Mouse (Mus musculus): Measurements from ENCODE around the gene Pde10a. TPM values are rescaled to one million over a fixed set of nuclear protein-coding genes. Genes with fewer than 3 reads are reported as not detected.

The Pde10a gene
- polyA plus RNA-seq, 1 experiment from 2014 or later, result 2.6 TPM

DNA sequence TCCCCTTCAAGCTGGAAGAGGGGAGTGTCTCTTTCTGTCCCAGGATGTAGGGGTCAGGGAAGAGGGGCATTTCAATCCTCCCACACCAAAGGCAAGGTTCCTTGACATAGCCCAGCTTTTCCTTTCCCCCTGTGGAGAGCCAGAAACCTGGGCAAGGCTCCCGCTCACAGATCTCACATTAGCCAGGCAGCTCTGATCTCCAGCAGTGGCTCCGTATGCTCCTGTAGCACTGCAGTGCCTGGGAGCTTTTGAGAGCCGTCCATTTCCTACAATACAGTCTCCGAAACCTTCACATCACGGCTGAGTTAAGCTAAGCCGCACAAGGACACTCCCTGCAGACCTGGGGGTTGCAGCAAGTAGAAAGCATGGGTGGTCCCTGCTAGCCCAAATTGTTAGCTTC lies 29.0 kb downstream of the Pde10a start:
- Histone ChIP-seq H3K4me2 (no peak overlapping the region), H3K4me3 (ENCODE audit: low read depth, low read length) (no peak overlapping the region), H3K36me3 (ENCODE audit: insufficient read depth) (no peaks in the 10 kb centered on the region), H3K9ac (no peak overlapping the region), H3K9me3 (ENCODE audit: low read depth, low read length) (no peaks in the 10 kb centered on the region), H3K27me3 (ENCODE audit: insufficient read depth, low read length) (no peaks in the 10 kb centered on the region; the same call in 1 of the 2 replicates), H3K27ac (ENCODE audit: low read depth) (no peak overlapping the region), H3K4me1 (ENCODE audit: insufficient read depth) (no peaks in the 10 kb centered on the region)
- TF ChIP-seq CTCF (IDR thresholded peaks at IDR 0.05; ENCODE audit: low read depth), result no peak
- no peak for ATAC-seq (ENCODE audit: insufficient read depth)
- no peak for DNase-seq
- 80% methylated on average over 6 of the region's 6 CpGs for WGBS

DNA sequence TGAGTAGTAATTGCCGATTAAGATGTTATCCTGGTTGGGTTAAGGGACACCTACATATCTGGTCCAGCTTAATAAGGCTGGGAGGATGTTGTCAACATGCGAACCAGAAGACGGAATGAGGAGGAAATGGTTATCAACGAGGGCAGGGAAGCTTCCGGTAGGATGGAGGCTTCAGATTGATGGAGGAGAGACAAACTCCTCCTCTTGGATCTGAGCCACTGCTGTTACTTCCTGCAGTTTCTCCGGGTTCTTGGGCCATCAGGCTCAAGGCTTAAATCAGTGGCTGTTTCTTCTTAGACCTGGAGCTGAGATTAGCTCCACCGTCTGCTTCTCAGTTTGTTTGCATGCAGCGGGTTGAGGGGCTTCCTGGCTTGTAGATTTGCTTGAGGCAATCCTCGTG lies 30.6 kb downstream of the Pde10a start:
- DNase-seq (peak; percentile 22), ATAC-seq (ENCODE audit: insufficient read depth) (no peak)
- Histone ChIP-seq H3K4me3 (ENCODE audit: low read depth, low read length) (no peak overlapping the region), H3K36me3 (ENCODE audit: insufficient read depth) (no peaks in the 10 kb centered on the region), H3K4me1 (ENCODE audit: insufficient read depth) (no peaks in the 10 kb centered on the region), H3K27ac (ENCODE audit: low read depth) (no peak overlapping the region), H3K9ac (no peak overlapping the region), H3K27me3 (ENCODE audit: insufficient read depth, low read length) (no peaks in the 10 kb centered on the region; the same call in 1 of the 2 replicates), H3K9me3 (ENCODE audit: low read depth, low read length) (no peaks in the 10 kb centered on the region), H3K4me2 (no peak overlapping the region)
- WGBS, result 50% methylated on average over 9 of the region's 9 CpGs
- no peak for TF ChIP-seq CTCF (IDR thresholded peaks at IDR 0.05; ENCODE audit: low read depth)

GRCm38 (mm10) chr17:8556223-8556622 lies 31.1 kb downstream of the Pde10a start:
- no peaks in the 10 kb centered on the region for H3K9me3 ChIP-seq (ENCODE audit: low read depth, low read length)
- no peaks in the 10 kb centered on the region; the same call in 1 of the 2 replicates for H3K27me3 ChIP-seq (ENCODE audit: insufficient read depth, low read length)
- ATAC-seq (ENCODE audit: insufficient read depth) (no peak), DNase-seq (no peak)
- H3K27ac ChIP-seq (ENCODE audit: low read depth), result no peak overlapping the region
- H3K4me1 ChIP-seq (ENCODE audit: insufficient read depth), result no peaks in the 10 kb centered on the region
- 47% methylated on average over 6 of the region's 6 CpGs for WGBS
- H3K4me3 ChIP-seq (ENCODE audit: low read depth, low read length), result no peak overlapping the region
- H3K36me3 ChIP-seq (ENCODE audit: insufficient read depth), result no peaks in the 10 kb centered on the region
- no peak overlapping the region for H3K9ac ChIP-seq
- no peak overlapping the region for H3K4me2 ChIP-seq
- TF ChIP-seq CTCF (IDR thresholded peaks at IDR 0.05; ENCODE audit: low read depth), result no peak

DNA sequence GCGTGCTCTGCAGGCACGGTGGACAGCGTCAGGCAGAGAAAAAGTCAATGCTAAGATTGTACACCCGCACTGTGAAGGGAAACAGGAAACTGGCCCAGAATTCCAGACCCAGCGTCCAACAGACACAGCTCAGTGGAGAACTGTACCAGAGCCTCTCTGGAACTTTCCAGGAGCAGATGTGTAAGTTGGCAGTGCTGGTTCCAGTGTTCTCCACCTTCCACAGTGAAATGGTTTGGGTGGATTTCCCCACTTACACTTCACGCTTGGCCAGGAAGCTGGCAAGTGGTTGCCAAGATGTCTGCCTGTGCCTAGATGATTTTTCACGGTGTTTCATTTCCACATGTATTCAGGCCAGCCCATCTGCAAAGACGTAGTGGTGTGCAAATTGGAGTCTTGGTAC lies 32.8 kb downstream of the Pde10a start:
- H3K9me3 ChIP-seq (ENCODE audit: low read depth, low read length), result no peaks in the 10 kb centered on the region
- no peak for DNase-seq
- no peaks in the 10 kb centered on the region for H3K4me1 ChIP-seq (ENCODE audit: insufficient read depth)
- 77% methylated on average over 8 of the region's 8 CpGs for WGBS
- no peak for ATAC-seq (ENCODE audit: insufficient read depth)
- H3K27ac ChIP-seq (ENCODE audit: low read depth), result no peak overlapping the region
- no peaks in the 10 kb centered on the region for H3K36me3 ChIP-seq (ENCODE audit: insufficient read depth)
- TF ChIP-seq CTCF (IDR thresholded peaks at IDR 0.05; ENCODE audit: low read depth), result no peak
- H3K4me3 ChIP-seq (ENCODE audit: low read depth, low read length), result no peak overlapping the region
- no peak overlapping the region for H3K9ac ChIP-seq
- H3K27me3 ChIP-seq (ENCODE audit: insufficient read depth, low read length), result no peaks in the 10 kb centered on the region
- no peak overlapping the region for H3K4me2 ChIP-seq

GRCm38 (mm10) chr17:8562101-8562885 lies 37.1 kb downstream of the Pde10a start:
- Histone ChIP-seq H3K27ac (ENCODE audit: low read depth) (no peak overlapping the region), H3K4me3 (ENCODE audit: low read depth, low read length) (no peak overlapping the region), H3K36me3 (ENCODE audit: insufficient read depth) (no peaks in the 10 kb centered on the region), H3K4me1 (ENCODE audit: insufficient read depth) (no peaks in the 10 kb centered on the region), H3K9me3 (ENCODE audit: low read depth, low read length) (no peaks in the 10 kb centered on the region), H3K9ac (no peak overlapping the region), H3K4me2 (no peak overlapping the region), H3K27me3 (ENCODE audit: insufficient read depth, low read length) (no peaks in the 10 kb centered on the region)
- 73% methylated on average over 14 of the region's 14 CpGs for WGBS
- DNase-seq (no peak), ATAC-seq (ENCODE audit: insufficient read depth) (no peak)
- TF ChIP-seq CTCF (IDR thresholded peaks at IDR 0.05; ENCODE audit: low read depth), result no peak

GRCm38 (mm10) chr17:8562886-8563280 lies 37.7 kb downstream of the Pde10a start:
- H3K27me3 ChIP-seq (ENCODE audit: insufficient read depth, low read length), result no peaks in the 10 kb centered on the region
- H3K4me1 ChIP-seq (ENCODE audit: insufficient read depth), result no peaks in the 10 kb centered on the region
- H3K27ac ChIP-seq (ENCODE audit: low read depth), result no peak overlapping the region
- no peak overlapping the region for H3K4me2 ChIP-seq
- ATAC-seq (ENCODE audit: insufficient read depth), result no peak
- no peak for TF ChIP-seq CTCF (IDR thresholded peaks at IDR 0.05; ENCODE audit: low read depth)
- H3K4me3 ChIP-seq (ENCODE audit: low read depth, low read length), result no peak overlapping the region
- no peak for DNase-seq
- WGBS, result 65% methylated on average over 1 of the region's 1 CpGs
- H3K36me3 ChIP-seq (ENCODE audit: insufficient read depth), result no peaks in the 10 kb centered on the region
- H3K9me3 ChIP-seq (ENCODE audit: low read depth, low read length), result no peaks in the 10 kb centered on the region
- H3K9ac ChIP-seq, result no peak overlapping the region

DNA sequence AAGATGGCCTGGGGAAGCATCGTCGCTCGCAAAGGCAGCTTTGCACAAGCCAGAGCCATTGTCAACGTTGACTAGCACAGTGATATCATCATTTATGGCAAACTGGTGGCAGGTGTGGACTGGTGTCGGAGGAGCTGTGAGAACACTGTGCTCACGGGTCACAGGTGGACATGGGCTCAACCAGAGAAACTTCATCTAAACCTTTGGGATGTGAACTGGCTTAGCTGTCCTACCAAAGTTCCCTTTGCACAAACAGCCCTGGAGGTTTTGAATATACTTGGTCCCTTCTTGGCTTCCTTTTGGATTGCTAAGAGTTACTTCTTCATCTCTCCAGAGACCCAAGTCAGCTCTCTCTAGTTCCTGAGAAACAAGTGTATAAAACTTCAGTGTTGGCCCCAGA lies 41.7 kb downstream of the Pde10a start, which contains the start of gene Gm17087:
TSS of gene Gm17087 (minus strand) at position 101 of the 400 bp plus-strand sequence.
- H3K9me3 ChIP-seq (ENCODE audit: low read depth, low read length), result no peaks in the 10 kb centered on the region
- no peak for DNase-seq
- TF ChIP-seq CTCF (IDR thresholded peaks at IDR 0.05; ENCODE audit: low read depth), result no peak
- no peaks in the 10 kb centered on the region for H3K4me1 ChIP-seq (ENCODE audit: insufficient read depth)
- no peak within 1 kb of the TSS for H3K4me3 ChIP-seq (ENCODE audit: low read depth, low read length)
- no peak within 1 kb of the TSS for H3K4me2 ChIP-seq
- WGBS, result 88% methylated on average over 6 of the region's 6 CpGs
- no peaks in the 10 kb centered on the region for H3K36me3 ChIP-seq (ENCODE audit: insufficient read depth)
- no peaks in the 10 kb centered on the region for H3K27me3 ChIP-seq (ENCODE audit: insufficient read depth, low read length)
- H3K9ac ChIP-seq, result no peak within 1 kb of the TSS
- H3K27ac ChIP-seq (ENCODE audit: low read depth), result no peak within 1 kb of the TSS
- ATAC-seq (ENCODE audit: insufficient read depth), result no peak
